Mouse (Mus musculus) kidney, embryonic 16.5 days (tissue): ENCODE data around the gene Gm12184. TPM values are rescaled to one million over a fixed set of nuclear protein-coding genes. Genes with fewer than 3 reads are reported as not detected.

Source experiments
- ATAC-seq: fragments of 200-750 bp; cut with Nextera tagmentation; 2 replicates; pipeline ENCODE4 v1.8.0; 2017; ENCODE audit warnings: moderate TSS enrichment; ENCODE audit not compliant: low FRiP score, low TSS enrichment
- H3K27ac ChIP-seq: fragments of 300-500 bp; sonication (generic); 2 replicates; pipeline ENCODE4 v1.5.1; 2014; ENCODE audit warnings: low read length
- H3K27me3 ChIP-seq: fragments of 300-500 bp; sonication (generic); 2 replicates; pipeline ENCODE4 v1.6.1; 2014; ENCODE audit warnings: low read length, control low read depth, mixed read lengths; ENCODE audit not compliant: insufficient read depth
- H3K36me3 ChIP-seq: fragments of 300-500 bp; sonication (generic); 2 replicates; pipeline ENCODE4 v1.6.1; 2014; ENCODE audit warnings: low read length, control low read depth, mixed read lengths; ENCODE audit not compliant: insufficient read depth
- H3K4me1 ChIP-seq: fragments of 300-500 bp; sonication (generic); 2 replicates; pipeline ENCODE4 v1.6.1; 2014; ENCODE audit warnings: low read length, control low read depth, mixed read lengths; ENCODE audit not compliant: insufficient read depth
- H3K4me2 ChIP-seq: fragments of 300-500 bp; sonication (generic); replicated peaks from 2 replicates; pipeline ENCODE4 v1.6.1; 2014; ENCODE audit warnings: low read depth, low read length
- H3K4me3 ChIP-seq: fragments of 300-500 bp; sonication (generic); 2 replicates; pipeline ENCODE4 v1.5.1; 2014; ENCODE audit warnings: mild to moderate bottlenecking, low read length
- H3K9ac ChIP-seq: fragments of 300-500 bp; sonication (generic); replicated peaks from 2 replicates; pipeline ENCODE4 v1.6.1; 2014; ENCODE audit warnings: low read length
- H3K9me3 ChIP-seq: fragments of 300-500 bp; sonication (generic); 2 replicates; pipeline ENCODE4 v1.6.1; 2016; ENCODE audit warnings: low read length, control low read depth
- WGBS: fragments of 180-500 bp; shearing (Covaris S2); extraction: QIAGEN DNeasy Blood & Tissue Kit; methylation state at CpG from one replicate; pipeline ENCODE4 v1.1.7; 2014; 5-methylcytosine and 5-hydroxymethylcytosine counted together
- polyA plus RNA-seq: library from polyadenylated mRNA; unstranded; fragments of >200 nt; fragmentation: Nextera tagmentation; extraction: Ambion mirVana; gene quantifications from 2 replicates; pipeline ENCODE4 v1.2.1, GENCODE M21; 2015

Gene Gm12184
- polyA plus RNA-seq, 1 experiment from 2014 or later, result 0.86 TPM

GRCm38 (mm10) chr11:48869380-48870110, 43.1 kb upstream of the Gm12184 start:
- no peaks in the 10 kb centered on the region for H3K9me3 ChIP-seq
- H3K27me3 ChIP-seq, result no peaks in the 10 kb centered on the region
- H3K27ac ChIP-seq, result peak overlapping the region; percentile 36; the same call in 1 of the 2 replicates
- H3K4me3 ChIP-seq, result peak overlapping the region; percentile 54
- H3K4me1 ChIP-seq, result peaks cover 34% of the 10 kb centered on the region
- 59% methylated on average over 7 of the region's 7 CpGs for WGBS
- peak overlapping the region; percentile 88 for H3K4me2 ChIP-seq
- peaks cover 16% of the 10 kb centered on the region for H3K36me3 ChIP-seq
- no peak for ATAC-seq
- H3K9ac ChIP-seq, result peak overlapping the region; percentile 42

- ATAC-seq, result no peak
Measured at GRCm38 (mm10) chr11:48866481-48866880, 40.0 kb upstream of the Gm12184 start.

GRCm38 (mm10) chr11:48863808-48864207, 37.4 kb upstream of the Gm12184 start:
- Histone ChIP-seq H3K4me3 (no peak overlapping the region), H3K4me1 (peaks cover 2% of the 10 kb centered on the region), H3K36me3 (peaks cover 21% of the 10 kb centered on the region), H3K9me3 (no peaks in the 10 kb centered on the region), H3K27ac (no peak overlapping the region), H3K9ac (no peak overlapping the region), H3K27me3 (no peaks in the 10 kb centered on the region), H3K4me2 (no peak overlapping the region)
- no peak for ATAC-seq
- 84% methylated on average over 3 of the region's 3 CpGs for WGBS

More at GRCm38 (mm10) chr11:48866481-48866880, 40.0 kb upstream of the Gm12184 start:
- Histone ChIP-seq H3K9ac (no peak overlapping the region), H3K27ac (no peak overlapping the region), H3K4me2 (no peak overlapping the region), H3K36me3 (peaks cover 21% of the 10 kb centered on the region), H3K4me3 (no peak overlapping the region), H3K27me3 (no peaks in the 10 kb centered on the region), H3K4me1 (peaks cover 17% of the 10 kb centered on the region; the same call in 1 of the 2 replicates), H3K9me3 (no peaks in the 10 kb centered on the region)
- 96% methylated on average over 9 of the region's 9 CpGs for WGBS

GRCm38 (mm10) chr11:48862784-48863319, 36.4 kb upstream of the Gm12184 start:
- no peak overlapping the region for H3K4me2 ChIP-seq
- no peak overlapping the region for H3K27ac ChIP-seq
- no peak overlapping the region for H3K4me3 ChIP-seq
- peaks cover 21% of the 10 kb centered on the region for H3K36me3 ChIP-seq
- 90% methylated on average over 1 of the region's 1 CpGs for WGBS
- no peak for ATAC-seq
- H3K9me3 ChIP-seq, result no peaks in the 10 kb centered on the region
- no peaks in the 10 kb centered on the region for H3K27me3 ChIP-seq
- no peak overlapping the region for H3K9ac ChIP-seq
- H3K4me1 ChIP-seq, result peaks cover 11% of the 10 kb centered on the region

- under 1% methylated on average over 6 of the region's 6 CpGs for WGBS
- peak overlapping the region; percentile 69 for H3K4me3 ChIP-seq
- no peaks in the 10 kb centered on the region for H3K27me3 ChIP-seq
- no peaks in the 10 kb centered on the region for H3K36me3 ChIP-seq
- ATAC-seq, result no peak
- H3K4me1 ChIP-seq, result peaks cover 29% of the 10 kb centered on the region
- no peak overlapping the region for H3K9ac ChIP-seq
- no peak overlapping the region for H3K27ac ChIP-seq
- H3K9me3 ChIP-seq, result no peaks in the 10 kb centered on the region
- H3K4me2 ChIP-seq, result peak overlapping the region; percentile 74
Measured at GRCm38 (mm10) chr11:48859014-48859413, 32.6 kb upstream of the Gm12184 start.

GRCm38 (mm10) chr11:48853474-48854180, 27.2 kb upstream of the Gm12184 start:
- peak overlapping the region; percentile 35; the same call in 1 of the 2 replicates for H3K27ac ChIP-seq
- ATAC-seq, result peak; percentile 59; the same call in 1 of the 2 replicates
- peak overlapping the region; percentile 63 for H3K9ac ChIP-seq
- peaks cover 2% of the 10 kb centered on the region; the same call in 1 of the 2 replicates for H3K27me3 ChIP-seq
- peak overlapping the region; percentile 69 for H3K4me3 ChIP-seq
- H3K9me3 ChIP-seq, result peaks cover 5% of the 10 kb centered on the region; the same call in 1 of the 2 replicates
- H3K4me1 ChIP-seq, result peaks cover 34% of the 10 kb centered on the region
- WGBS, result under 1% methylated on average over 31 of the region's 31 CpGs
- H3K4me2 ChIP-seq, result peak overlapping the region; percentile 74
- H3K36me3 ChIP-seq, result no peaks in the 10 kb centered on the region

- H3K9me3 ChIP-seq, result peaks cover 5% of the 10 kb centered on the region; the same call in 1 of the 2 replicates
- no peak overlapping the region for H3K27ac ChIP-seq
- H3K4me1 ChIP-seq, result peaks cover 26% of the 10 kb centered on the region
- peak overlapping the region; percentile 63 for H3K9ac ChIP-seq
- no peaks in the 10 kb centered on the region for H3K36me3 ChIP-seq
- H3K4me2 ChIP-seq, result peak overlapping the region; percentile 74
- 8% methylated on average over 23 of the region's 23 CpGs for WGBS
- peak overlapping the region; percentile 69 for H3K4me3 ChIP-seq
- peaks cover 6% of the 10 kb centered on the region; the same call in 1 of the 2 replicates for H3K27me3 ChIP-seq
- peak; percentile 2; the same call in 1 of the 2 replicates for ATAC-seq
Measured at GRCm38 (mm10) chr11:48852624-48853473, 26.4 kb upstream of the Gm12184 start.

GRCm38 (mm10) chr11:48852190-48852589, 25.7 kb upstream of the Gm12184 start:
- Histone ChIP-seq H3K4me1 (peaks cover 24% of the 10 kb centered on the region), H3K27ac (no peak overlapping the region), H3K4me3 (no peak overlapping the region), H3K4me2 (no peak overlapping the region; the same call in 1 of the 2 replicates), H3K36me3 (no peaks in the 10 kb centered on the region), H3K9me3 (peaks cover 5% of the 10 kb centered on the region; the same call in 1 of the 2 replicates), H3K9ac (no peak overlapping the region), H3K27me3 (peaks cover 6% of the 10 kb centered on the region; the same call in 1 of the 2 replicates)
- ATAC-seq, result no peak
- WGBS, result 82% methylated on average over 4 of the region's 4 CpGs
